Mouse (Mus musculus) limb, embryonic 14.5 days (tissue): ENCODE results near the gene Mrpl34. TPM values are rescaled to one million over a fixed set of nuclear protein-coding genes. Genes with fewer than 3 reads are reported as not detected.
A peak's percentile ranks its signal among the peaks of the same experiment; 100 is the strongest.
"Not testable (repeated sequence)": the region's sequence is repeated elsewhere in the genome, so short reads cannot be mapped to it uniquely, and the experiment has no call there.

Experiments
- ATAC-seq: fragments of 200-750 bp; cut with Nextera tagmentation; 2 replicates; pipeline ENCODE4 v1.8.0; 2017; ENCODE audit warnings: low read depth, moderate number of reproducible peaks, moderate TSS enrichment; ENCODE audit not compliant: low FRiP score
- DNase-seq: peaks from one replicate; pipeline ENCODE4 v3.0.0-alpha.2; 2015; ENCODE audit warnings: low spot score
- H3K27ac ChIP-seq: fragments of 300-500 bp; sonication (generic); replicated peaks from 2 replicates; pipeline ENCODE4 v1.5.1; 2014; ENCODE audit warnings: low read depth, mild to moderate bottlenecking, low read length, moderate library complexity, mixed read lengths
- H3K27me3 ChIP-seq: fragments of 300-500 bp; sonication (generic); 2 replicates; pipeline ENCODE4 v1.6.1; 2014; ENCODE audit warnings: low read length, mixed read lengths; ENCODE audit not compliant: control insufficient read depth, insufficient read depth
- H3K36me3 ChIP-seq: fragments of 300-500 bp; sonication (generic); 2 replicates; pipeline ENCODE4 v1.6.1; 2014; ENCODE audit warnings: mild to moderate bottlenecking, low read length, moderate library complexity, mixed read lengths; ENCODE audit not compliant: control insufficient read depth, insufficient read depth
- H3K4me1 ChIP-seq: fragments of 300-500 bp; sonication (generic); 2 replicates; pipeline ENCODE4 v1.6.1; 2014; ENCODE audit warnings: antibody characterized with exemption, low read length, mixed read lengths; ENCODE audit not compliant: control insufficient read depth, insufficient read depth
- H3K4me2 ChIP-seq: fragments of 300-500 bp; sonication (generic); replicated peaks from 2 replicates; pipeline ENCODE4 v1.6.1; 2014; ENCODE audit warnings: low read depth, mild to moderate bottlenecking, low read length, moderate library complexity; ENCODE audit not compliant: severe bottlenecking
- H3K4me3 ChIP-seq: fragments of 300-500 bp; sonication (generic); replicated peaks from 2 replicates; pipeline ENCODE4 v1.5.1; 2014; ENCODE audit warnings: low read length
- H3K9ac ChIP-seq: fragments of 300-500 bp; sonication (generic); 2 replicates; pipeline ENCODE4 v1.6.1; 2014; ENCODE audit warnings: mild to moderate bottlenecking, low read depth, low read length, moderate library complexity; ENCODE audit not compliant: severe bottlenecking
- H3K9me3 ChIP-seq: fragments of 300-500 bp; sonication (generic); 2 replicates; pipeline ENCODE4 v1.6.1; 2016; ENCODE audit warnings: low read length; ENCODE audit not compliant: control insufficient read depth
- POLR2A ChIP-seq: fragments of 200-500 bp; IDR thresholded peaks from 2 replicates; pipeline ENCODE4 v1.8.0; 2012; ENCODE audit warnings: inconsistent platforms, mild to moderate bottlenecking, moderate library complexity, borderline replicate concordance; ENCODE audit not compliant: insufficient read depth, insufficient read length; ENCODE audit errors: extremely low read depth
- WGBS: fragments of 180-500 bp; shearing (Covaris S2); extraction: QIAGEN DNeasy Blood & Tissue Kit; methylation state at CpG from one replicate; pipeline ENCODE4 v1.1.7; 2014; 5-methylcytosine and 5-hydroxymethylcytosine counted together
- polyA plus RNA-seq, 2 experiments: library from polyadenylated mRNA; depleted of rRNA in 1 of 2; stranded (reverse) in 1 of 2; unstranded in 1 of 2; fragments of >200 nt; fragmentation: Nextera tagmentation in 1 of 2; extraction: Ambion mirVana in 1 of 2; gene quantifications; 2 replicates each; pipeline versions ENCODE4 v1.2.1 to v1.2.3; 2012 to 2014

Mrpl34 gene
- polyA plus RNA-seq (2012; rRNA removed) (62.3 and 70.6 TPM in 2 replicates), polyA plus RNA-seq (2014; fragmentation: Nextera tagmentation; extraction: Ambion mirVana) (121 and 130 TPM in 2 replicates)

- peak; percentile 99 for DNase-seq
- peaks cover 16% of the 10 kb centered on the region for H3K36me3 ChIP-seq
- no peak for TF ChIP-seq POLR2A
- no peaks in the 10 kb centered on the region for H3K27me3 ChIP-seq
- H3K27ac ChIP-seq = peak within 1 kb of the TSS; percentile 61
- peak; percentile 74 for ATAC-seq
- H3K9ac ChIP-seq = peak within 1 kb of the TSS; percentile 69
- peaks cover 21% of the 10 kb centered on the region for H3K4me1 ChIP-seq
- under 1% methylated on average over 57 of the region's 59 CpGs for WGBS
- H3K9me3 ChIP-seq = no peaks in the 10 kb centered on the region
- H3K4me3 ChIP-seq = peak within 1 kb of the TSS; percentile 85
- peak within 1 kb of the TSS; percentile 83 for H3K4me2 ChIP-seq
Measured at GRCm38 (mm10) chr8:71464513-71465500, at the start of gene Mrpl34. Mrpl34 (plus strand) TSS chr8:71464959.

GRCm38 (mm10) chr8:71422121-71422520 lies 42.6 kb upstream of the Mrpl34 start:
- no peak overlapping the region for H3K4me3 ChIP-seq
- no peaks in the 10 kb centered on the region for H3K9me3 ChIP-seq
- no peaks in the 10 kb centered on the region for H3K36me3 ChIP-seq
- H3K9ac ChIP-seq = no peak overlapping the region
- H3K27ac ChIP-seq = no peak overlapping the region
- ATAC-seq (no peak), DNase-seq (no peak)
- no peak for TF ChIP-seq POLR2A
- no peaks in the 10 kb centered on the region for H3K4me1 ChIP-seq
- no peaks in the 10 kb centered on the region for H3K27me3 ChIP-seq
- no peak overlapping the region for H3K4me2 ChIP-seq

GRCm38 (mm10) chr8:71432935-71433334 lies 31.8 kb upstream of the Mrpl34 start:
- not testable (repeated sequence) for H3K4me2 ChIP-seq, DNase-seq, H3K27ac ChIP-seq, H3K4me1 ChIP-seq, H3K4me3 ChIP-seq, H3K36me3 ChIP-seq, H3K27me3 ChIP-seq, H3K9ac ChIP-seq, ATAC-seq, H3K9me3 ChIP-seq
- 81% methylated on average over 1 of the region's 1 CpGs for WGBS

GRCm38 (mm10) chr8:71437041-71437440 lies 27.7 kb upstream of the Mrpl34 start:
- no peak overlapping the region for H3K9ac ChIP-seq
- ATAC-seq (no peak), DNase-seq (no peak)
- no peak overlapping the region for H3K4me2 ChIP-seq
- H3K4me3 ChIP-seq = no peak overlapping the region
- no peaks in the 10 kb centered on the region for H3K4me1 ChIP-seq
- H3K27me3 ChIP-seq = no peaks in the 10 kb centered on the region
- 62% methylated on average over 3 of the region's 3 CpGs for WGBS
- no peaks in the 10 kb centered on the region for H3K9me3 ChIP-seq
- TF ChIP-seq POLR2A = no peak
- H3K36me3 ChIP-seq = no peaks in the 10 kb centered on the region
- no peak overlapping the region for H3K27ac ChIP-seq

GRCm38 (mm10) chr8:71441404-71441803 lies 23.4 kb upstream of the Mrpl34 start:
- Histone ChIP-seq H3K27me3 (no peaks in the 10 kb centered on the region), H3K9ac (no peak overlapping the region), H3K4me2 (no peak overlapping the region), H3K9me3 (no peaks in the 10 kb centered on the region), H3K4me1 (no peaks in the 10 kb centered on the region), H3K4me3 (no peak overlapping the region), H3K27ac (no peak overlapping the region), H3K36me3 (no peaks in the 10 kb centered on the region)
- DNase-seq (peak; percentile 89), ATAC-seq (0 out of 2 replicates have a peak, but pooled peaks have one; percentile 34)
- no peak for TF ChIP-seq POLR2A
- 1% methylated on average over 7 of the region's 7 CpGs for WGBS
